ENCODE assay signal across 10 mouse cellular contexts in genomic region chr2:163716853-163717252, GRCm38 (mm10). TPM values are rescaled to one million over a fixed set of nuclear protein-coding genes. Genes with fewer than 3 reads are reported as not detected.
DNase-seq lines count a peak whose midpoint lies in the region; ATAC-seq and TF ChIP-seq lines count a peak whose summit lies in the region.
"Had no signal": no experiment of that assay in that cellular context is flagged by ENCODE, and none has a peak within 500 bp of the region (broad histone marks: within the 10 kb centered on the region; RNA-seq: fewer than 3 reads in every experiment).

No protein-coding gene starts in this region.

- no peak overlapping the region for H3K27ac ChIP-seq in kidney, postnatal 0 days
- H3K27ac ChIP-seq in kidney, adult 2 months (ENCODE audit: insufficient read depth, low read depth, low read length): no peak overlapping the region
- no peak overlapping the region for H3K27ac ChIP-seq in hindbrain, embryonic 14.5 days
- H3K27ac ChIP-seq in olfactory bulb, adult 2 months (ENCODE audit: insufficient read depth, low read depth, low read length): peak overlapping the region; percentile 76

- no peaks in the 10 kb centered on the region for H3K9me3 ChIP-seq in kidney, postnatal 0 days (replicated peaks; ENCODE audit: low read length)
- H3K9me3 ChIP-seq in hindbrain, embryonic 14.5 days (ENCODE audit: control insufficient read depth, low read length): no peaks in the 10 kb centered on the region

- TF ChIP-seq POLR2A in kidney, adult 2 months (IDR thresholded peaks at IDR 0.05; ENCODE audit: low read depth, low read length): no peak
- TF ChIP-seq POLR2A in olfactory bulb, adult 2 months (IDR thresholded peaks at IDR 0.05; ENCODE audit: insufficient read depth, low read depth, low read length): no peak

- TF ChIP-seq CTCF in kidney, postnatal 0 days (IDR thresholded peaks at IDR 0.05; ENCODE audit: low read depth): no peak
- no peak for TF ChIP-seq CTCF in kidney, adult 2 months (conservative IDR thresholded peaks at IDR 0.05; ENCODE audit: insufficient read depth, insufficient read length, low read depth, low read length)
- TF ChIP-seq CTCF in olfactory bulb, adult 2 months (IDR thresholded peaks at IDR 0.05; ENCODE audit: insufficient read depth, low read depth, low read length): no peak

- H3K36me3 ChIP-seq in kidney, postnatal 0 days (ENCODE audit: insufficient read depth, low read length): 0 out of 2 replicates have a peak, but pooled peaks cover 9% of the 10 kb centered on the region
- no peaks in the 10 kb centered on the region for H3K36me3 ChIP-seq in kidney, adult 2 months (ENCODE audit: control insufficient read depth, insufficient read depth, low read length)
- 0 out of 2 replicates have a peak, but pooled peaks cover 6% of the 10 kb centered on the region for H3K36me3 ChIP-seq in hindbrain, embryonic 14.5 days (replicated peaks; ENCODE audit: control insufficient read depth, insufficient read depth)

- H3K27me3 ChIP-seq in kidney, postnatal 0 days (ENCODE audit: insufficient read depth, low read length): no peaks in the 10 kb centered on the region
- no peaks in the 10 kb centered on the region for H3K27me3 ChIP-seq in kidney, adult 2 months (replicated peaks; ENCODE audit: control insufficient read depth, insufficient read depth, low read length)
- H3K27me3 ChIP-seq in hindbrain, embryonic 14.5 days (ENCODE audit: control insufficient read depth, insufficient read depth, low read length): no peaks in the 10 kb centered on the region
- H3K27me3 ChIP-seq: Patski had no signal

- no peaks in the 10 kb centered on the region; the same call in 1 of the 2 replicates for H3K4me1 ChIP-seq in kidney, postnatal 0 days (replicated peaks; ENCODE audit: insufficient read depth, low read length)
- H3K4me1 ChIP-seq in kidney, adult 2 months (ENCODE audit: control insufficient read depth, insufficient read depth, low read length): peaks cover 11% of the 10 kb centered on the region
- peaks cover 5% of the 10 kb centered on the region for H3K4me1 ChIP-seq in hindbrain, embryonic 14.5 days (replicated peaks; ENCODE audit: control insufficient read depth, insufficient read depth, low read length)
- H3K4me1 ChIP-seq in olfactory bulb, adult 2 months (ENCODE audit: control insufficient read depth, insufficient read depth, low read length): peaks cover 38% of the 10 kb centered on the region

- 20% methylated on average over 6 of the region's 6 CpGs for WGBS in kidney, postnatal 0 days
- 52% methylated on average over 6 of the region's 6 CpGs for WGBS in kidney, adult 2 months
- WGBS in hindbrain, embryonic 14.5 days: 24% methylated on average over 6 of the region's 6 CpGs
- 17% methylated on average over 6 of the region's 6 CpGs for WGBS in olfactory bulb, adult 2 months

- H3K9ac ChIP-seq in kidney, postnatal 0 days (ENCODE audit: low read depth, low read length): no peak overlapping the region
- peak overlapping the region; percentile 11; the same call in 1 of the 2 replicates for H3K9ac ChIP-seq in hindbrain, embryonic 14.5 days

- H3K4me3 ChIP-seq in kidney, postnatal 0 days (replicated peaks; ENCODE audit: low read depth, low read length): no peak overlapping the region
- H3K4me3 ChIP-seq in kidney, adult 2 months (ENCODE audit: insufficient read depth, low read depth, low read length): no peak overlapping the region
- H3K4me3 ChIP-seq in hindbrain, embryonic 14.5 days (replicated peaks; ENCODE audit: low read length): no peak overlapping the region
- no peak overlapping the region for H3K4me3 ChIP-seq in olfactory bulb, adult 2 months (ENCODE audit: insufficient read depth, low read depth, low read length)

- H3K4me2 ChIP-seq in kidney, postnatal 0 days (ENCODE audit: low read length): no peak overlapping the region
- no peak overlapping the region for H3K4me2 ChIP-seq in hindbrain, embryonic 14.5 days (replicated peaks)

- no peak for ATAC-seq in kidney, postnatal 0 days (replicated peaks; ENCODE audit: low FRiP score, low read depth)
- no peak for ATAC-seq in hindbrain, embryonic 14.5 days (ENCODE audit: low FRiP score)
- ATAC-seq: Patski had no signal

- DNase-seq in kidney, postnatal 0 days (ENCODE audit: low spot score): peak; percentile 69
- DNase-seq in kidney, adult 2 months: no peak
- peak; percentile 74 for DNase-seq in embryo, embryonic 11 days
- DNase-seq in hindbrain, embryonic 14.5 days (ENCODE audit: low spot score): no peak
- DNase-seq in layer of hippocampus, adult 9-11 months: no peak
- DNase-seq in urinary bladder, postnatal 25 days (ENCODE audit: low spot score): no peak
- DNase-seq in spleen, adult 18-20 months: no peak
- DNase-seq: kidney, postnatal 4 days had no signal

RNA-seq across cellular contexts. Expression of gene Ada, which starts 33.2 kb away (rescaled TPM):
- polyA plus RNA-seq in kidney, postnatal 0 days (2015; fragmentation: Nextera tagmentation; extraction: Ambion mirVana): 7.7 and 9.8 TPM in 2 replicates
- 1.8 and 2.4 TPM in 2 replicates for polyA plus RNA-seq in kidney, adult 2 months (2012; rRNA removed)
- polyA plus RNA-seq in hindbrain, embryonic 14.5 days (2014; fragmentation: Nextera tagmentation; extraction: Ambion mirVana): 3.0 and 3.3 TPM in 2 replicates
- not detected in 2 replicates for polyA plus RNA-seq in olfactory bulb, adult 2 months (2012; ENCODE audit: insufficient read depth, insufficient read length, low replicate concordance, missing spikeins)

RNA-seq across cellular contexts. Expression of gene Pkig, which starts 58.7 kb away (rescaled TPM):
- 179 and 198 TPM in 2 replicates for polyA plus RNA-seq in kidney, postnatal 0 days (2015; fragmentation: Nextera tagmentation; extraction: Ambion mirVana)
- polyA plus RNA-seq in kidney, adult 2 months (2012; rRNA removed): 100 and 107 TPM in 2 replicates
- polyA plus RNA-seq in hindbrain, embryonic 14.5 days (2014; fragmentation: Nextera tagmentation; extraction: Ambion mirVana): 107 and 117 TPM in 2 replicates
- polyA plus RNA-seq in olfactory bulb, adult 2 months (2012; ENCODE audit: insufficient read depth, insufficient read length, low replicate concordance, missing spikeins): not detected in 2 replicates

Comparison
In these comparisons a context has a peak if more than half of its experiments do, and no peak if none do; other contexts are left out.
1. DNase-seq: peak in kidney, postnatal 0 days (single experiment) and embryo, embryonic 11 days (single experiment); none in kidney, adult 2 months (single experiment), hindbrain, embryonic 14.5 days (single experiment), layer of hippocampus, adult 9-11 months (single experiment), urinary bladder, postnatal 25 days (single experiment) and spleen, adult 18-20 months (0 of 2).
2. RNA of gene Pkig, which starts 58.7 kb away (polyA plus RNA-seq): 179 to 198 TPM in kidney, postnatal 0 days, 107 to 117 TPM in hindbrain, embryonic 14.5 days and 100 to 107 TPM in kidney, adult 2 months; not detected in olfactory bulb, adult 2 months; every median in the first group is over 100 times any median in the second.